10 mouse cellular contexts compared by ENCODE assay signal in genomic region chr5:117109522-117109921, GRCm38 (mm10). TPM values are rescaled to one million over a fixed set of nuclear protein-coding genes. Genes with fewer than 3 reads are reported as not detected.
DNase-seq lines count a peak whose midpoint lies in the region; ATAC-seq and TF ChIP-seq lines count a peak whose summit lies in the region.
"Had no signal": no experiment of that assay in that cellular context is flagged by ENCODE, and none has a peak within 500 bp of the region (broad histone marks: within the 10 kb centered on the region; RNA-seq: fewer than 3 reads in every experiment).

No protein-coding gene starts in this region.

- peaks cover 5% of the 10 kb centered on the region for H3K79me2 ChIP-seq in MEL (ENCODE audit: control insufficient read depth, insufficient read depth, low read length, poor library complexity)

- H3K4me1 ChIP-seq in lung, postnatal 0 days (ENCODE audit: insufficient read depth, low read depth, low read length): no peaks in the 10 kb centered on the region
- H3K4me1 ChIP-seq in MEL (ENCODE audit: control insufficient read depth in 1 of 2, insufficient read depth in 2 of 2, low read length in 2 of 2): peaks cover 0 to 2% of the 10 kb centered on the region in 2 experiments; a peak in 1 of 4 replicates

- TF ChIP-seq CTCF in gastrocnemius, adult 2 months (IDR thresholded peaks at IDR 0.05): peak; percentile 43
- peak; percentile 58 for TF ChIP-seq CTCF in lung, postnatal 0 days (IDR thresholded peaks at IDR 0.05)
- peak; percentile 50 to 72 (median 55) for TF ChIP-seq CTCF in MEL (IDR thresholded peaks at IDR 0.05 in 2 of 3, conservative IDR thresholded peaks at IDR 0.05 in 1 of 3; ENCODE audit: control insufficient read depth in 1 of 3, insufficient read depth in 1 of 3, low read depth in 2 of 3, low read length in 3 of 3, poor library complexity in 1 of 3, severe bottlenecking in 1 of 3)

- TF ChIP-seq EP300 in lung, postnatal 0 days (IDR thresholded peaks at IDR 0.05): no peak
- TF ChIP-seq EP300 in MEL (IDR thresholded peaks at IDR 0.05; ENCODE audit: low read depth in 1 of 2, low read length in 2 of 2): no peak

- no peak for TF ChIP-seq POLR2A in MEL (IDR thresholded peaks at IDR 0.05; ENCODE audit: control insufficient read depth in 1 of 2, insufficient read depth in 1 of 2, low read depth in 1 of 2, low read length in 2 of 2, poor library complexity in 1 of 2)

- H3K9ac ChIP-seq in lung, postnatal 0 days (replicated peaks; ENCODE audit: low read depth): no peak overlapping the region
- H3K9ac ChIP-seq in MEL (ENCODE audit: control insufficient read depth, low read depth, low read length, poor library complexity, severe bottlenecking): no peak overlapping the region
- H3K9ac ChIP-seq: limb, embryonic 13.5 days; midbrain, embryonic 15.5 days had no signal

- no peaks in the 10 kb centered on the region for H3K9me3 ChIP-seq in lung, postnatal 0 days (ENCODE audit: low read length)
- no peaks in the 10 kb centered on the region for H3K9me3 ChIP-seq in MEL (replicated peaks; ENCODE audit: insufficient read depth, low read length)
- H3K9me3 ChIP-seq: limb, embryonic 13.5 days; midbrain, embryonic 15.5 days had no signal

- no peak for ATAC-seq in lung, postnatal 0 days
- ATAC-seq: midbrain, embryonic 15.5 days had no signal

- no peak; the same call in 1 of the 2 replicates for TF ChIP-seq RAD21 in MEL (IDR thresholded peaks at IDR 0.05; ENCODE audit: low read depth, low read length)

- no peaks in the 10 kb centered on the region for H3K27me3 ChIP-seq in lung, postnatal 0 days (replicated peaks; ENCODE audit: insufficient read depth, low read length)
- H3K27me3 ChIP-seq in MEL (ENCODE audit: control insufficient read depth in 1 of 2, insufficient read depth in 2 of 2, low read length in 2 of 2): no peaks in the 10 kb centered on the region
- H3K27me3 ChIP-seq: limb, embryonic 13.5 days; midbrain, embryonic 15.5 days had no signal

- no peak overlapping the region for H3K4me2 ChIP-seq in lung, postnatal 0 days (replicated peaks; ENCODE audit: low read depth, low read length)
- H3K4me2 ChIP-seq: limb, embryonic 13.5 days; midbrain, embryonic 15.5 days had no signal

- intact Hi-C loops in gastrocnemius, adult 2 months (cut with DNase I): no loop called here

- no peak overlapping the region for H3K27ac ChIP-seq in gastrocnemius, adult 2 months
- no peak overlapping the region for H3K27ac ChIP-seq in lung, postnatal 0 days (ENCODE audit: low read length)
- H3K27ac ChIP-seq in MEL (ENCODE audit: control insufficient read depth, low read depth, low read length): no peak overlapping the region
- H3K27ac ChIP-seq: limb, embryonic 13.5 days; midbrain, embryonic 15.5 days had no signal

- no peak overlapping the region for H3K4me3 ChIP-seq in gastrocnemius, adult 2 months
- H3K4me3 ChIP-seq in lung, postnatal 0 days (ENCODE audit: low read depth, low read length): no peak overlapping the region
- no peak overlapping the region for H3K4me3 ChIP-seq in MEL (ENCODE audit: control insufficient read depth in 1 of 2, insufficient read depth in 1 of 2, low read depth in 2 of 2, low read length in 2 of 2)
- H3K4me3 ChIP-seq: limb, embryonic 13.5 days; midbrain, embryonic 15.5 days had no signal

- 90% methylated on average over 8 of the region's 8 CpGs for WGBS in lung, postnatal 0 days

- no peak for DNase-seq in gastrocnemius, adult 2 months
- no peak for DNase-seq in gastrocnemius, postnatal 25 days
- no peak for DNase-seq in lung, postnatal 0 days (ENCODE audit: low spot score)
- DNase-seq in lung, postnatal 14 days: no peak
- peak; percentile 44 for DNase-seq in MEL (ENCODE audit: low read depth, low spot score)
- DNase-seq in testis, postnatal 10 days (ENCODE audit: low spot score): peak; percentile 66
- DNase-seq in kidney, adult 8-10 months: no peak
- DNase-seq in layer of hippocampus, adult 18-20 months (ENCODE audit: low spot score in 2 of 2): no peak

- peaks cover 37% of the 10 kb centered on the region for H3K36me3 ChIP-seq in lung, postnatal 0 days (ENCODE audit: insufficient read depth, low read length)
- H3K36me3 ChIP-seq in MEL (ENCODE audit: control insufficient read depth in 1 of 2, insufficient read depth in 2 of 2, low read length in 2 of 2): peaks cover 2 to 5% of the 10 kb centered on the region in 2 experiments; a peak in 3 of 4 replicates

TF ChIP-seq in MEL, 35 proteins besides CTCF, POLR2A, EP300 and RAD21:
- TF ChIP-seq KAT2A (conservative IDR thresholded peaks at IDR 0.05; ENCODE audit: low read depth, low read length) (no peak), SMC3 (IDR thresholded peaks at IDR 0.05; ENCODE audit: low read depth, low read length) (peak; percentile 42), TCF12 (IDR thresholded peaks at IDR 0.05; ENCODE audit: low read depth, low read length) (no peak), ETS1 (IDR thresholded peaks at IDR 0.05; ENCODE audit: low read depth, low read length) (no peak)

RNA-seq across cellular contexts. Expression of gene Suds3, which starts 6.4 kb away (rescaled TPM):
- total RNA-seq in gastrocnemius, adult 2 months (2021): 10 to 100 TPM; 71.7 to 94.8 TPM
- total RNA-seq in gastrocnemius, postnatal 25 days (2021): 10 to 100 TPM; 72.6 to 81.8 TPM
- polyA plus RNA-seq in lung, postnatal 0 days (2015; fragmentation: Nextera tagmentation; extraction: Ambion mirVana): 47.1 and 57.8 TPM in 2 replicates
- total RNA-seq in MEL (2012; rRNA removed): 64.6 and 67.8 TPM in 2 replicates
- polyA plus RNA-seq in MEL (2012; ENCODE audit: insufficient read depth in 1 of 2, insufficient read length in 2 of 2, low read depth in 1 of 2, low replicate concordance in 2 of 2, missing spikeins in 1 of 2): 100 to 1,000 TPM in 1 of 2 experiments, not detected in 1; 102 TPM
- 100 to 1,000 TPM; 132 to 151 TPM for total RNA-seq in layer of hippocampus, adult 18-20 months (2021)

RNA-seq across cellular contexts. Expression of gene Taok3, which starts 10.4 kb away (rescaled TPM):
- total RNA-seq in gastrocnemius, adult 2 months (2021): 1 to 10 TPM; 4.6 to 6.8 TPM
- 1 to 10 TPM; 4.4 to 5.8 TPM for total RNA-seq in gastrocnemius, postnatal 25 days (2021)
- 55.5 and 67.3 TPM in 2 replicates for polyA plus RNA-seq in lung, postnatal 0 days (2015; fragmentation: Nextera tagmentation; extraction: Ambion mirVana)
- total RNA-seq in MEL (2012; rRNA removed): 32.1 and 33.7 TPM in 2 replicates
- polyA plus RNA-seq in MEL (2012; ENCODE audit: insufficient read depth in 1 of 2, insufficient read length in 2 of 2, low read depth in 1 of 2, low replicate concordance in 2 of 2, missing spikeins in 1 of 2): 10 to 100 TPM in 1 of 2 experiments, not detected in 1; 79.2 TPM
- 10 to 100 TPM; 59.1 to 61.8 TPM for total RNA-seq in layer of hippocampus, adult 18-20 months (2021)

Comparison
In these comparisons a context has a peak if more than half of its experiments do, and no peak if none do; other contexts are left out.
1. DNase-seq: peak in MEL (single experiment) and testis, postnatal 10 days (single experiment); none in gastrocnemius, adult 2 months (single experiment), gastrocnemius, postnatal 25 days (single experiment), lung, postnatal 0 days (single experiment), lung, postnatal 14 days (single experiment), kidney, adult 8-10 months (0 of 2) and layer of hippocampus, adult 18-20 months (0 of 2).
2. Peak in every context shown above with its lines, with median percentiles within 50 percentile points of each other: CTCF ChIP-seq.